Mouse (Mus musculus) spleen, adult 2 months (tissue): ENCODE data around the gene Ikzf4. TPM values are rescaled to one million over a fixed set of nuclear protein-coding genes. Genes with fewer than 3 reads are reported as not detected.
"Not testable (repeated sequence)": the region's sequence is repeated elsewhere in the genome, so short reads cannot be mapped to it uniquely, and the experiment has no call there.

ENCODE experiments used
- DNase-seq, 2 experiments: peaks; one replicate each; pipeline versions ENCODE4 v3.0.0 to v3.0.0-alpha.2; 2012 to 2021; ENCODE audit warnings: low spot score in 2 of 2, low read depth in 1 of 2
- H3K27ac ChIP-seq: fragments of 200-500 bp; 2 replicates; pipeline ENCODE4 v1.5.1; 2012; ENCODE audit warnings: low read length, inconsistent platforms; ENCODE audit not compliant: insufficient read depth
- H3K27me3 ChIP-seq: fragments of 200-500 bp; 2 replicates; pipeline ENCODE4 v1.6.1; 2012; ENCODE audit warnings: mild to moderate bottlenecking, moderate library complexity, low read length, inconsistent platforms; ENCODE audit not compliant: control insufficient read depth, insufficient read depth
- H3K36me3 ChIP-seq: fragments of 200-500 bp; 2 replicates; pipeline ENCODE4 v1.6.1; 2012; ENCODE audit warnings: mild to moderate bottlenecking, low read length, inconsistent platforms; ENCODE audit not compliant: control insufficient read depth, insufficient read depth
- H3K4me1 ChIP-seq: fragments of 200-500 bp; 2 replicates; pipeline ENCODE4 v1.6.1; 2011; ENCODE audit warnings: inconsistent platforms; ENCODE audit not compliant: control insufficient read depth, insufficient read depth, insufficient read length
- H3K4me3 ChIP-seq: fragments of 200-500 bp; 2 replicates; pipeline ENCODE4 v1.5.1; 2011; ENCODE audit warnings: mild to moderate bottlenecking, inconsistent platforms; ENCODE audit not compliant: insufficient read depth, insufficient read length; ENCODE audit errors: extremely low read depth
- CTCF ChIP-seq: fragments of 200-500 bp; IDR thresholded peaks from 2 replicates; pipeline ENCODE4 v1.5.1; 2011; ENCODE audit warnings: mild to moderate bottlenecking, inconsistent platforms; ENCODE audit not compliant: insufficient read depth, insufficient read length, insufficient replicate concordance; ENCODE audit errors: extremely low read depth
- POLR2A ChIP-seq: fragments of 200-500 bp; IDR thresholded peaks from 2 replicates; pipeline ENCODE4 v1.6.1; 2011; ENCODE audit warnings: low read depth, low read length, inconsistent platforms
- WGBS: fragments of 180-500 bp; shearing (Covaris S2); methylation state at CpG from one replicate; pipeline ENCODE4 v1.1.7; 2018; 5-methylcytosine and 5-hydroxymethylcytosine counted together
- polyA plus RNA-seq: library from polyadenylated mRNA; depleted of rRNA; stranded (reverse); fragments of >200 nt; gene quantifications from 2 replicates; pipeline ENCODE4 v1.2.3, GENCODE M21; 2012

Gene Ikzf4
- polyA plus RNA-seq, 1 experiment = 1.1 TPM

DNA sequence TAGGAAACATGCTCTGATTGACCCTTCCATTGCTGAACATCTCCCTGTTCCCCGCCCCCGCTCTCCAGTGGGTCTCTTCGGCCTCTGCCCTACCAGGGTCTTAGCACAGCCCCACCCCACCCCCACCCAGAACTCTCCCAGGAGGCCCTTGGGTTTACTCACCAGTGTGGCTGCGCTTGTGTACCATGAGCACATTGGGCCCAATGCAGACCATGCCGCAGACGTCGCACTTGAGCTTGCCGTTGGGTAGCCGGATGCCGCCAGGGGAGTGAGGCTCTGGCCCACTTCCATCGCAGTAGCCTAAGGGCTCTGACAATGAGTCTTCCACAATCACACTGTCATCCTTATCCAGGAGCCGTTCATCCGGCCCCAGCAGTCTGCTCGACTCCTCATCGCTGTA is 4.9 kb downstream of the Ikzf4 start:
- Histone ChIP-seq H3K27me3 (0 out of 2 replicates have a peak, but pooled peaks cover 2% of the 10 kb centered on the region), H3K27ac (no peak overlapping the region), H3K36me3 (no peaks in the 10 kb centered on the region), H3K4me1 (peaks cover 3% of the 10 kb centered on the region), H3K4me3 (no peak overlapping the region)
- TF ChIP-seq CTCF = no peak
- no peak for TF ChIP-seq POLR2A
- DNase-seq = no peak
- 95% methylated on average over 15 of the region's 15 CpGs for WGBS

DNA sequence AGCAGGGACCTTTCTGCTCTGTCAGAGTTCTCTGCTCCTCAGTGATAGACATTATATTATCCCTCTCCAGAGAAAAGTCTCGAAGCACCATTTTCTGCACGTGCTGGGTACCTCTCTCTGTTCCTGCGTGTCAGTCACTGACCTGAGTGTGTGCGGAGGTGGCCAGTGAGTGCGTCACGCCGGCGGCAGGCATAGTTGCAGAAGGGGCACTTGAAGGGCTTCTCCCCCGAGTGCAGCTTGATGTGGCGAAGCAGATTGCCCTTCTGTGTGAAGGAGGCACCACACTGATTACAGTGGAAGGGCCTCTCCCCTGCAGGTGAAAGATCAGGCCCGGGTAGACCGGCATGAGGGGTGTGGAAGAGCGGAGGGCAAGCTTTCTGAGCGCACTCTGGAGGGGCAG is 5.8 kb downstream of the Ikzf4 start:
- Histone ChIP-seq H3K4me1 (no peaks in the 10 kb centered on the region; the same call in 1 of the 2 replicates), H3K27ac (no peak overlapping the region), H3K36me3 (no peaks in the 10 kb centered on the region), H3K27me3 (no peaks in the 10 kb centered on the region), H3K4me3 (no peak overlapping the region)
- 93% methylated on average over 14 of the region's 14 CpGs for WGBS
- TF ChIP-seq CTCF (no peak), POLR2A (no peak)
- DNase-seq = no peak

GRCm38 (mm10) chr10:128637011-128637410 is 8.8 kb downstream of the Ikzf4 start:
- Histone ChIP-seq H3K27me3 (no peaks in the 10 kb centered on the region), H3K27ac (peak overlapping the region; percentile 71), H3K4me3 (peak overlapping the region; percentile 43; the same call in 1 of the 2 replicates), H3K36me3 (no peaks in the 10 kb centered on the region), H3K4me1 (no peaks in the 10 kb centered on the region; the same call in 1 of the 2 replicates)
- TF ChIP-seq CTCF (no peak), POLR2A (no peak)
- peak in 1 of 2 experiments; percentile 39 for DNase-seq
- WGBS = 9% methylated on average over 11 of the region's 11 CpGs

- TF ChIP-seq POLR2A = no peak
- no peak for TF ChIP-seq CTCF
- Histone ChIP-seq H3K36me3 (no peaks in the 10 kb centered on the region), H3K27me3 (no peaks in the 10 kb centered on the region), H3K27ac (peak overlapping the region; percentile 71), H3K4me1 (no peaks in the 10 kb centered on the region; the same call in 1 of the 2 replicates), H3K4me3 (peak overlapping the region; percentile 43; the same call in 1 of the 2 replicates)
- WGBS = 15% methylated on average over 6 of the region's 6 CpGs
- DNase-seq = peak in 1 of 2 experiments; percentile 30
Observed at GRCm38 (mm10) chr10:128636561-128636960, 9.2 kb downstream of the Ikzf4 start.

GRCm38 (mm10) chr10:128635697-128636096 is 10.1 kb downstream of the Ikzf4 start:
- Histone ChIP-seq H3K36me3 (no peaks in the 10 kb centered on the region), H3K4me1 (no peaks in the 10 kb centered on the region; the same call in 1 of the 2 replicates), H3K4me3 (no peak overlapping the region), H3K27me3 (no peaks in the 10 kb centered on the region), H3K27ac (no peak overlapping the region)
- no peak for DNase-seq
- TF ChIP-seq CTCF (no peak), POLR2A (no peak)
- 92% methylated on average over 13 of the region's 13 CpGs for WGBS

GRCm38 (mm10) chr10:128631571-128631970 is 14.2 kb downstream of the Ikzf4 start:
- TF ChIP-seq POLR2A (no peak), CTCF (no peak)
- 58% methylated on average over 6 of the region's 6 CpGs for WGBS
- no peak overlapping the region for H3K27ac ChIP-seq
- no peaks in the 10 kb centered on the region for H3K36me3 ChIP-seq
- no peak for DNase-seq
- no peak overlapping the region for H3K4me3 ChIP-seq
- H3K27me3 ChIP-seq = no peaks in the 10 kb centered on the region
- H3K4me1 ChIP-seq = no peaks in the 10 kb centered on the region; the same call in 1 of the 2 replicates

GRCm38 (mm10) chr10:128630306-128630705 is 15.5 kb downstream of the Ikzf4 start:
- WGBS = 85% methylated on average over 5 of the region's 5 CpGs
- not testable (repeated sequence) for H3K4me3 ChIP-seq, DNase-seq, H3K27ac ChIP-seq, H3K36me3 ChIP-seq, H3K4me1 ChIP-seq, H3K27me3 ChIP-seq
